Mouse (Mus musculus) layer of hippocampus, adult 9-11 months (tissue): ENCODE results near the gene Zfp961.
"Not testable (repeated sequence)": the region's sequence is repeated elsewhere in the genome, so short reads cannot be mapped to it uniquely, and the experiment has no call there.

Experiments used
- DNase-seq: peaks from one replicate; pipeline ENCODE4 v3.0.0; 2022

Gene Zfp961

GRCm38 (mm10) chr8:72019022-72019421 lies 68.2 kb downstream of the Zfp961 start:
- DNase-seq, result not testable (repeated sequence)

GRCm38 (mm10) chr8:72019816-72020215 lies 69.0 kb downstream of the Zfp961 start:
- no peak for DNase-seq

DNA sequence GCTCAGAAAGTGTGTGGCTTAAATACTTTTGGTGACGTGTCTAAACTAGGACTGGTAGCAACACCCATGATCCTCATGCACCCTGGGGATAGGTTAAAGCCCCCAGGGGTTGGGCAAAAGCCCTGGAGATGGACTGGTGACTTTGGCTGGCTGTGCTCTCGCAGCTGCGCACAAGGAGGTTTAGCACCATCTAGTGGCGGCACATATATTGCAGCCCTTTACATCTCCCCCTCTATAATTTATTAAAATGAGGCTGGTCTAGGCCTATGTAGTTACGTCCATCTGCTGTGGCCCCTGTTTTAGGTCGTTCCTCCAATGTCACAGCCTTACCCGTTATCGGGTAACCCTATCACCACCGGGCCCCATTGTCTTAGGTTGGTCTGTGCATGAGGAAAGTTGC lies 74.0 kb downstream of the Zfp961 start:
- DNase-seq, result peak; percentile 22

- DNase-seq, result peak; percentile 37
Measured at GRCm38 (mm10) chr8:72032926-72033325, 82.1 kb downstream of the Zfp961 start.

DNA sequence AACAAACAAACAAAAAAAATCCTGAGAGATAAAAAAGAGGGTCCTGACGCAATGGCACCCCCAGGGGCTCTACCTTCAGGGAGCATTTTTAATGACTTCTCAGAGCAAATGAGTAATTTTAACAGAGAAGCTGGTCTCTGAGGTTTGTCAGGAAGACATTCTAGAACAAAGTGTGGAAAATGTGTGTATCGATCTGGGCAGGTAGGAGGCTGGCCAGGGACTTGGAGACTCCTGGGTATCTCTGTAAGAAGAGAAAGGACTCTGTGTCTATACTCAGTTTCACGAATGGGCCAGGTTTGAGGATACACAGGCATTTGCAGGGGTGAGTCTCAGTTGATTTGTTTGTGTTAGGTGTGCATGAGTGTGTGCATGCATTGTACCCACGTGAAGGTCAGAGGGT lies 90.1 kb downstream of the Zfp961 start, which contains the start of gene Olfr372:
TSS of gene Olfr372 (plus strand) at position 301 of the 400 bp plus-strand sequence.
- not testable (repeated sequence) for DNase-seq

GRCm38 (mm10) chr8:72042493-72042892 lies 91.7 kb downstream of the Zfp961 start:
- no peak for DNase-seq
